Mouse (Mus musculus) midbrain, embryonic 10.5 days (tissue): Measurements from ENCODE around the gene Slc37a2. TPM values are rescaled to one million over a fixed set of nuclear protein-coding genes. Genes with fewer than 3 reads are reported as not detected.

ENCODE experiments used
- DNase-seq: peaks from one replicate; pipeline ENCODE4 v3.0.0-alpha.2; 2017; ENCODE audit warnings: low spot score
- H3K27ac ChIP-seq: fragments of 300-500 bp; sonication (generic); replicated peaks from 2 replicates; pipeline ENCODE4 v1.5.1; 2016; ENCODE audit warnings: mild to moderate bottlenecking
- H3K27me3 ChIP-seq: fragments of 300-500 bp; sonication (generic); 2 replicates; pipeline ENCODE4 v1.6.1; 2016; ENCODE audit warnings: low read depth, mild to moderate bottlenecking; ENCODE audit not compliant: poor library complexity, severe bottlenecking
- H3K36me3 ChIP-seq: fragments of 300-500 bp; sonication (generic); 2 replicates; pipeline ENCODE4 v1.6.1; 2016; ENCODE audit warnings: mild to moderate bottlenecking, moderate library complexity
- H3K4me1 ChIP-seq: fragments of 300-500 bp; sonication (generic); 2 replicates; pipeline ENCODE4 v1.6.1; 2016
- H3K4me3 ChIP-seq: fragments of 300-500 bp; sonication (generic); 2 replicates; pipeline ENCODE4 v1.5.1; 2016; ENCODE audit warnings: mild to moderate bottlenecking, moderate library complexity
- H3K9me3 ChIP-seq: fragments of 300-500 bp; sonication (generic); replicated peaks from 2 replicates; pipeline ENCODE4 v1.6.1; 2016; ENCODE audit warnings: mild to moderate bottlenecking
- WGBS: fragments of 180-500 bp; shearing (Covaris S2); methylation state at CpG from one replicate; pipeline ENCODE4 v1.1.7; 2016; 5-methylcytosine and 5-hydroxymethylcytosine counted together
- polyA plus RNA-seq: library from polyadenylated mRNA; unstranded; fragments of >200 nt; fragmentation: Nextera tagmentation; extraction: Ambion mirVana; gene quantifications from 2 replicates; pipeline ENCODE4 v1.2.1, GENCODE M21; 2016

Slc37a2 gene
- polyA plus RNA-seq, 1 experiment from 2014 or later: 3.9 TPM

GRCm38 (mm10) chr9:37244600-37244999 lies 10.9 kb downstream of the Slc37a2 start:
- DNase-seq: no peak
- no peak overlapping the region for H3K4me3 ChIP-seq
- WGBS: 94% methylated on average over 1 of the region's 1 CpGs
- no peaks in the 10 kb centered on the region for H3K27me3 ChIP-seq
- no peaks in the 10 kb centered on the region for H3K9me3 ChIP-seq
- peaks cover 7% of the 10 kb centered on the region for H3K4me1 ChIP-seq
- peaks cover 6% of the 10 kb centered on the region; the same call in 1 of the 2 replicates for H3K36me3 ChIP-seq
- H3K27ac ChIP-seq: no peak overlapping the region

GRCm38 (mm10) chr9:37242764-37243163 lies 12.8 kb downstream of the Slc37a2 start:
- Histone ChIP-seq H3K4me1 (peaks cover 6% of the 10 kb centered on the region), H3K27me3 (no peaks in the 10 kb centered on the region), H3K36me3 (peaks cover 6% of the 10 kb centered on the region), H3K27ac (no peak overlapping the region), H3K4me3 (no peak overlapping the region), H3K9me3 (no peaks in the 10 kb centered on the region)
- WGBS: 85% methylated on average over 3 of the region's 3 CpGs
- DNase-seq: no peak

- H3K36me3 ChIP-seq: peaks cover 39% of the 10 kb centered on the region
- DNase-seq: no peak
- H3K27me3 ChIP-seq: peaks cover 9% of the 10 kb centered on the region; the same call in 1 of the 2 replicates
- peaks cover 24% of the 10 kb centered on the region for H3K4me1 ChIP-seq
- H3K4me3 ChIP-seq: no peak overlapping the region
- WGBS: 80% methylated on average over 4 of the region's 4 CpGs
- H3K27ac ChIP-seq: no peak overlapping the region
- no peaks in the 10 kb centered on the region for H3K9me3 ChIP-seq
Measured at GRCm38 (mm10) chr9:37235951-37236737, 19.4 kb downstream of the Slc37a2 start.

GRCm38 (mm10) chr9:37232201-37233195 lies 23.0 kb downstream of the Slc37a2 start:
- Histone ChIP-seq H3K36me3 (peaks cover 40% of the 10 kb centered on the region), H3K27me3 (peaks cover 15% of the 10 kb centered on the region), H3K4me1 (peaks cover 38% of the 10 kb centered on the region), H3K4me3 (no peak overlapping the region), H3K9me3 (no peaks in the 10 kb centered on the region), H3K27ac (peak overlapping the region; percentile 63)
- 56% methylated on average over 22 of the region's 22 CpGs for WGBS
- DNase-seq: peak; percentile 23

GRCm38 (mm10) chr9:37230486-37231195 lies 24.9 kb downstream of the Slc37a2 start:
- Histone ChIP-seq H3K36me3 (peaks cover 34% of the 10 kb centered on the region), H3K4me3 (no peak overlapping the region), H3K27ac (0 out of 2 replicates have a peak overlapping the region, but pooled peaks have one; percentile 71), H3K4me1 (peaks cover 38% of the 10 kb centered on the region), H3K9me3 (no peaks in the 10 kb centered on the region), H3K27me3 (peaks cover 15% of the 10 kb centered on the region)
- DNase-seq: no peak
- WGBS: 94% methylated on average over 9 of the region's 9 CpGs

- Histone ChIP-seq H3K27ac (peak overlapping the region; percentile 71), H3K4me1 (peaks cover 38% of the 10 kb centered on the region), H3K27me3 (peaks cover 15% of the 10 kb centered on the region), H3K4me3 (no peak overlapping the region), H3K9me3 (no peaks in the 10 kb centered on the region), H3K36me3 (peaks cover 32% of the 10 kb centered on the region)
- 0% methylated on average over 1 of the region's 1 CpGs for WGBS
- peak; percentile 62 for DNase-seq
Measured at GRCm38 (mm10) chr9:37229880-37230325, 25.6 kb downstream of the Slc37a2 start.

GRCm38 (mm10) chr9:37225581-37225980 lies 30.0 kb downstream of the Slc37a2 start:
- H3K27me3 ChIP-seq: peaks cover 1% of the 10 kb centered on the region; the same call in 1 of the 2 replicates
- 88% methylated on average over 1 of the region's 1 CpGs for WGBS
- peaks cover 38% of the 10 kb centered on the region for H3K36me3 ChIP-seq
- no peak overlapping the region for H3K4me3 ChIP-seq
- DNase-seq: no peak
- peaks cover 18% of the 10 kb centered on the region for H3K4me1 ChIP-seq
- no peaks in the 10 kb centered on the region for H3K9me3 ChIP-seq
- H3K27ac ChIP-seq: no peak overlapping the region

GRCm38 (mm10) chr9:37220755-37221154 lies 34.8 kb downstream of the Slc37a2 start:
- no peaks in the 10 kb centered on the region for H3K27me3 ChIP-seq
- no peak overlapping the region for H3K27ac ChIP-seq
- peaks cover 55% of the 10 kb centered on the region for H3K36me3 ChIP-seq
- WGBS: 90% methylated on average over 8 of the region's 8 CpGs
- H3K9me3 ChIP-seq: 0 out of 2 replicates have a peak, but pooled peaks cover 5% of the 10 kb centered on the region
- peaks cover 11% of the 10 kb centered on the region for H3K4me1 ChIP-seq
- H3K4me3 ChIP-seq: no peak overlapping the region
- DNase-seq: no peak

GRCm38 (mm10) chr9:37214327-37215060 lies 41.0 kb downstream of the Slc37a2 start:
- Histone ChIP-seq H3K36me3 (peaks cover 17% of the 10 kb centered on the region), H3K4me1 (peaks cover 8% of the 10 kb centered on the region), H3K27ac (no peak overlapping the region), H3K9me3 (0 out of 2 replicates have a peak, but pooled peaks cover 5% of the 10 kb centered on the region), H3K27me3 (no peaks in the 10 kb centered on the region), H3K4me3 (no peak overlapping the region)
- DNase-seq: no peak
- 92% methylated on average over 9 of the region's 9 CpGs for WGBS

- H3K4me1 ChIP-seq: peaks cover 19% of the 10 kb centered on the region
- no peaks in the 10 kb centered on the region for H3K27me3 ChIP-seq
- H3K9me3 ChIP-seq: 0 out of 2 replicates have a peak, but pooled peaks cover 5% of the 10 kb centered on the region
- H3K27ac ChIP-seq: no peak overlapping the region
- H3K4me3 ChIP-seq: no peak overlapping the region
- no peak for DNase-seq
- H3K36me3 ChIP-seq: peaks cover 13% of the 10 kb centered on the region
- 92% methylated on average over 13 of the region's 13 CpGs for WGBS
Measured at GRCm38 (mm10) chr9:37213060-37213738, 42.3 kb downstream of the Slc37a2 start.

GRCm38 (mm10) chr9:37207929-37208411 lies 47.6 kb downstream of the Slc37a2 start, which contains the start of gene Tmem218:
Gene Tmem218 (plus strand): TSS chr9:37208223.
- Histone ChIP-seq H3K4me3 (peak within 1 kb of the TSS; percentile 76), H3K9me3 (no peaks in the 10 kb centered on the region), H3K27me3 (no peaks in the 10 kb centered on the region), H3K27ac (peak within 1 kb of the TSS; percentile 93), H3K36me3 (no peaks in the 10 kb centered on the region), H3K4me1 (peaks cover 31% of the 10 kb centered on the region)
- WGBS: under 1% methylated on average over 21 of the region's 21 CpGs
- peak; percentile 93 for DNase-seq
